Mouse (Mus musculus) frontal cortex, adult (tissue): ENCODE results near the gene Gsx1.

ENCODE experiments used
- ATAC-seq: cut with Nextera tagmentation; 2 replicates; pipeline ENCODE4 v1.9.2; 2017; ENCODE audit warnings: mild to moderate bottlenecking, moderate library complexity, mixed read lengths; ENCODE audit not compliant: low TSS enrichment

Gsx1 gene

GRCm38 (mm10) chr5:147204905-147205304 lies 16.4 kb downstream of the Gsx1 start:
- ATAC-seq, result no peak

GRCm38 (mm10) chr5:147207852-147208251 lies 19.4 kb downstream of the Gsx1 start:
- ATAC-seq, result no peak

- ATAC-seq, result no peak
These were observed 20.0 kb downstream of the Gsx1 start for GRCm38 (mm10) chr5:147208471-147208870.

- ATAC-seq, result peak; percentile 64
These were observed 39.0 kb downstream of the Gsx1 start for GRCm38 (mm10) chr5:147227354-147228112.

- no peak for ATAC-seq
These were observed 47.2 kb downstream of the Gsx1 start for GRCm38 (mm10) chr5:147235406-147236309.
